Mouse (Mus musculus): ENCODE results near the gene Il1f10. TPM values are rescaled to one million over a fixed set of nuclear protein-coding genes. Genes with fewer than 3 reads are reported as not detected.

Il1f10 gene
- polyA plus RNA-seq, 1 experiment, result 0.49 TPM

- H3K4me3 ChIP-seq (ENCODE audit: control insufficient read depth, insufficient read depth, low read length), result no peak overlapping the region
Observed at GRCm38 (mm10) chr2:24311302-24312001, 20.5 kb downstream of the Il1f10 start.

GRCm38 (mm10) chr2:24316919-24317318 is 25.9 kb downstream of the Il1f10 start:
- no peaks in the 10 kb centered on the region for H3K36me3 ChIP-seq (ENCODE audit: control insufficient read depth, insufficient read depth, low read length)
- no peak for DNase-seq
- no peak for TF ChIP-seq POLR2A (IDR thresholded peaks at IDR 0.05; ENCODE audit: control insufficient read depth, extremely low read depth, insufficient read depth, low read length, poor library complexity)
- no peak for TF ChIP-seq CTCF (IDR thresholded peaks at IDR 0.05; ENCODE audit: borderline replicate concordance, control insufficient read depth, extremely low read depth, insufficient read depth, low read length, poor library complexity)
- H3K4me3 ChIP-seq (ENCODE audit: control insufficient read depth, insufficient read depth, low read length), result no peak overlapping the region
- no peak overlapping the region for H3K27ac ChIP-seq (ENCODE audit: control insufficient read depth, insufficient read depth, low read length)
- no peaks in the 10 kb centered on the region for H3K27me3 ChIP-seq (ENCODE audit: control insufficient read depth, insufficient read depth, low read length)
- H3K4me1 ChIP-seq (replicated peaks; ENCODE audit: control insufficient read depth, insufficient read depth, low read length), result 0 out of 2 replicates have a peak, but pooled peaks cover 1% of the 10 kb centered on the region
- WGBS, result 88% methylated on average over 1 of the region's 1 CpGs

More at GRCm38 (mm10) chr2:24311302-24312001, 20.5 kb downstream of the Il1f10 start:
- peaks cover 5% of the 10 kb centered on the region; the same call in 1 of the 2 replicates for H3K4me1 ChIP-seq (replicated peaks; ENCODE audit: control insufficient read depth, insufficient read depth, low read length)
- peak; percentile 5 for DNase-seq
- TF ChIP-seq POLR2A (IDR thresholded peaks at IDR 0.05; ENCODE audit: control insufficient read depth, extremely low read depth, insufficient read depth, low read length, poor library complexity), result no peak
- no peak for TF ChIP-seq CTCF (IDR thresholded peaks at IDR 0.05; ENCODE audit: borderline replicate concordance, control insufficient read depth, extremely low read depth, insufficient read depth, low read length, poor library complexity)
- H3K36me3 ChIP-seq (ENCODE audit: control insufficient read depth, insufficient read depth, low read length), result no peaks in the 10 kb centered on the region
- 39% methylated on average over 6 of the region's 6 CpGs for WGBS
- H3K27me3 ChIP-seq (ENCODE audit: control insufficient read depth, insufficient read depth, low read length), result no peaks in the 10 kb centered on the region
- H3K27ac ChIP-seq (ENCODE audit: control insufficient read depth, insufficient read depth, low read length), result no peak overlapping the region

DNA sequence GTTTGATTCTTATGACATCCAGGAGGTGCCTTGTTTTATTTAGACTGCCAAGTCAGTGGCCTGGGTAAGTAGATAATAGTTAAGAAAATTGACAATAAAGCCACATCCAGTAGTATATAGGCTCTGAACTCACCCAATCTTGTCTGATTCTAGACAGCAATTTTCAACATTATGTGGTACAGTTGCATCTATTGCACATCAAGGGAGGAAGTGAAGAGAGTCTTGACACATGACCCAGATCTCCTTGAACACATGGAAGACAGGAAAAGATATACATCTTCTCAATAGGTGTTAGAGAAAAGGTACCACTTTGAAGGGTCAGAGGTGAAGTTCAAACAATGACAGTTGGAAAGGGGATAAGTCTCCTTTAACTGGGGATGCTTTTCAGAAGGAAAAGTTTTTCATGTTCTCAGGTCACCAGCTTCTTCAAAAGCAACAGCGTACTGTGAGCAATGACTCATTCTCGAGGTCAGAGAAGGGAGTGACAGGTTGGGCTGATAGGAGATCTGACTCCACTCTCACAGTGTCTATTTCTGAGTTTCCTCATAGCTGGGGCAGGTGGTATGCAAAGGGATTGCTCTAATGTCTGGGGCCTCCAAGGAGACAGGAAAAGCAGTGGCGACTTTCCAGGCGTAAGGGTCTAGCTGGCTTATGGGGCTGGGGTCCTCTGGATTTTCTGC is 27.1 kb downstream of the Il1f10 start:
- DNase-seq, result no peak
- Histone ChIP-seq H3K4me3 (ENCODE audit: control insufficient read depth, insufficient read depth, low read length) (no peak overlapping the region), H3K4me1 (replicated peaks; ENCODE audit: control insufficient read depth, insufficient read depth, low read length) (no peaks in the 10 kb centered on the region), H3K27ac (ENCODE audit: control insufficient read depth, insufficient read depth, low read length) (no peak overlapping the region), H3K36me3 (ENCODE audit: control insufficient read depth, insufficient read depth, low read length) (no peaks in the 10 kb centered on the region), H3K27me3 (ENCODE audit: control insufficient read depth, insufficient read depth, low read length) (no peaks in the 10 kb centered on the region)
- no peak for TF ChIP-seq CTCF (IDR thresholded peaks at IDR 0.05; ENCODE audit: borderline replicate concordance, control insufficient read depth, extremely low read depth, insufficient read depth, low read length, poor library complexity)
- TF ChIP-seq POLR2A (IDR thresholded peaks at IDR 0.05; ENCODE audit: control insufficient read depth, extremely low read depth, insufficient read depth, low read length, poor library complexity), result no peak
- 74% methylated on average over 4 of the region's 4 CpGs for WGBS

- Histone ChIP-seq H3K27me3 (ENCODE audit: control insufficient read depth, insufficient read depth, low read length) (no peaks in the 10 kb centered on the region), H3K4me1 (replicated peaks; ENCODE audit: control insufficient read depth, insufficient read depth, low read length) (0 out of 2 replicates have a peak, but pooled peaks cover 2% of the 10 kb centered on the region), H3K27ac (ENCODE audit: control insufficient read depth, insufficient read depth, low read length) (no peak overlapping the region), H3K36me3 (ENCODE audit: control insufficient read depth, insufficient read depth, low read length) (no peaks in the 10 kb centered on the region), H3K4me3 (ENCODE audit: control insufficient read depth, insufficient read depth, low read length) (no peak overlapping the region)
- 37% methylated on average over 3 of the region's 3 CpGs for WGBS
- TF ChIP-seq CTCF (IDR thresholded peaks at IDR 0.05; ENCODE audit: borderline replicate concordance, control insufficient read depth, extremely low read depth, insufficient read depth, low read length, poor library complexity) (no peak), POLR2A (IDR thresholded peaks at IDR 0.05; ENCODE audit: control insufficient read depth, extremely low read depth, insufficient read depth, low read length, poor library complexity) (no peak)
- no peak for DNase-seq
Observed at GRCm38 (mm10) chr2:24335333-24335732, 44.3 kb downstream of the Il1f10 start.

- Histone ChIP-seq H3K4me3 (ENCODE audit: control insufficient read depth, insufficient read depth, low read length) (no peak within 1 kb of the TSS), H3K4me1 (replicated peaks; ENCODE audit: control insufficient read depth, insufficient read depth, low read length) (0 out of 2 replicates have a peak, but pooled peaks cover 2% of the 10 kb centered on the region), H3K27ac (ENCODE audit: control insufficient read depth, insufficient read depth, low read length) (no peak within 1 kb of the TSS), H3K27me3 (ENCODE audit: control insufficient read depth, insufficient read depth, low read length) (no peaks in the 10 kb centered on the region), H3K36me3 (ENCODE audit: control insufficient read depth, insufficient read depth, low read length) (no peaks in the 10 kb centered on the region)
- DNase-seq, result no peak
- TF ChIP-seq CTCF (IDR thresholded peaks at IDR 0.05; ENCODE audit: borderline replicate concordance, control insufficient read depth, extremely low read depth, insufficient read depth, low read length, poor library complexity), result no peak
- TF ChIP-seq POLR2A (IDR thresholded peaks at IDR 0.05; ENCODE audit: control insufficient read depth, extremely low read depth, insufficient read depth, low read length, poor library complexity), result no peak
- 94% methylated on average over 2 of the region's 2 CpGs for WGBS
Observed at GRCm38 (mm10) chr2:24336545-24336944, 45.5 kb downstream of the Il1f10 start, which contains the start of gene Il1rn. Il1rn (plus strand) TSS chr2:24336853.

GRCm38 (mm10) chr2:24341395-24341885 is 50.4 kb downstream of the Il1f10 start:
- DNase-seq, result no peak
- Histone ChIP-seq H3K4me3 (ENCODE audit: control insufficient read depth, insufficient read depth, low read length) (no peak overlapping the region), H3K36me3 (ENCODE audit: control insufficient read depth, insufficient read depth, low read length) (no peaks in the 10 kb centered on the region), H3K4me1 (replicated peaks; ENCODE audit: control insufficient read depth, insufficient read depth, low read length) (no peaks in the 10 kb centered on the region), H3K27me3 (ENCODE audit: control insufficient read depth, insufficient read depth, low read length) (no peaks in the 10 kb centered on the region), H3K27ac (ENCODE audit: control insufficient read depth, insufficient read depth, low read length) (no peak overlapping the region)
- no peak for TF ChIP-seq CTCF (IDR thresholded peaks at IDR 0.05; ENCODE audit: borderline replicate concordance, control insufficient read depth, extremely low read depth, insufficient read depth, low read length, poor library complexity)
- no peak for TF ChIP-seq POLR2A (IDR thresholded peaks at IDR 0.05; ENCODE audit: control insufficient read depth, extremely low read depth, insufficient read depth, low read length, poor library complexity)
- WGBS, result 71% methylated on average over 3 of the region's 3 CpGs

Other genes starting within 250 kb of the Il1f10 start
- gene Hnmt, start 241.8 kb upstream of the Il1f10 start, polyA plus RNA-seq (2012; rRNA removed), result 0.19 and 0.22 TPM in 2 replicates
- gene Tbpl2, start 194.6 kb upstream of the Il1f10 start, polyA plus RNA-seq (2012; rRNA removed), result not detected in 2 replicates
- not detected in 2 replicates for gene Il1f8, start 138.0 kb upstream of the Il1f10 start, polyA plus RNA-seq (2012; rRNA removed)
- gene Il1f9, start 104.7 kb upstream of the Il1f10 start, polyA plus RNA-seq (2012; rRNA removed), result 0.14 and 0.22 TPM in 2 replicates
- gene Il1f6, start 75.8 kb upstream of the Il1f10 start, polyA plus RNA-seq (2012; rRNA removed), result 0.20 and 0.39 TPM in 2 replicates
- gene Il1f5, start 14.2 kb upstream of the Il1f10 start, polyA plus RNA-seq (2012; rRNA removed), result 0.46 and 0.52 TPM in 2 replicates
- gene Il1rn, start 45.7 kb downstream of the Il1f10 start, polyA plus RNA-seq (2012; rRNA removed), result 8.2 and 9.6 TPM in 2 replicates
- 87.7 and 95.6 TPM in 2 replicates for gene Psd4, start 76.4 kb downstream of the Il1f10 start, polyA plus RNA-seq (2012; rRNA removed)
- 0.08 and 0.14 TPM in 2 replicates for gene Pax8, start 184.4 kb downstream of the Il1f10 start, polyA plus RNA-seq (2012; rRNA removed)

All from thymus, adult 2 months (tissue).